Mouse (Mus musculus) kidney, adult 18-20 months (tissue): Measurements from ENCODE around the gene Gm10800.
"Not testable (repeated sequence)": the region's sequence is repeated elsewhere in the genome, so short reads cannot be mapped to it uniquely, and the experiment has no call there.

Experiments used
- DNase-seq: peaks from one replicate; pipeline ENCODE4 v3.0.0; 2021

Gm10800 gene

DNA sequence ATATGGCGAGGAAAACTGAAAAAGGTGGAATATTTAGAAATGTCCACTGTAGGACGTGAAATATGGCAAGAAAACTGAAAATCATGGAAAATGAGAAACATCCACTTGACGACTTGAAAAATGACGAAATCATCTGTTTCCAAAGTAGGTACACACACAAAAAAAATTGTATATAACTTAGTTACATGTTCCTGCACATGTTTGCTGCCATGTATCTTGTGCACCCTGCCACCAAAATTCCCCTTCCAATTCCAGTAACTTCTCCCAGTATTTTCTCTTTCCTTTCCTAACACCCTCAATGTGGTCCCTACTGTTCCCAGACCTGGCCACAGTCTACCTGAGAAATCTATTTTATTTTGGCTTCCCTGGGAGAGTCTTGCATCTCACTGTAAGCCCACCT lies at the start of gene Gm10800:
TSS of gene Gm10800 (minus strand) at position 101 of the 400 bp plus-strand sequence.
- not testable (repeated sequence) for DNase-seq

GRCm38 (mm10) chr2:98697533-98697932 lies 30.4 kb upstream of the Gm10800 start:
- DNase-seq = no peak

DNA sequence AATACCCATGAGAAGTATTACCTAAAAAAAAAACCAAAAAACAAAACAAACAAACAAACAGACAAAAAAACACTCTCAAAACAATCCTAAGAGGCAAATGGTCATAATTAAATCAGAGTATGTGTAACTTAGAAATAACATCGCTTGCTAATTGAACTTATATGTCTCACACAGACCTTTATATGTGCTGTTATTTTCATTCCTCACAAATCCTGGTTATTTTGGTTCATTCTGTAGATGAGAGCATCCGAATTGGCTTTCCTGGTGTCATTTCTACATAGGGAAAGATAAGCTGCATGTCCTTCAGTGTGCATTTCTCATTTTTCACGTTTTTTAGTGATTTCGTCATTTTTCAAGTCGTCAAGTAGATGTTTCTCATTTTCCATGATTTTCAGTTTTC lies 5.2 kb downstream of the Gm10800 start, which contains the start of gene Gm10801:
TSS of gene Gm10801 (plus strand) at position 301 of the 400 bp plus-strand sequence.
- DNase-seq = not testable (repeated sequence)
